Mouse (Mus musculus) 3T3-L1 (cell line): ENCODE data around the gene Serinc4.

Experiments
- DNase-seq: peaks from one replicate; pipeline ENCODE4 v3.0.0-alpha.2; 2015; ENCODE audit warnings: low read depth, low spot score

The Serinc4 gene

DNA sequence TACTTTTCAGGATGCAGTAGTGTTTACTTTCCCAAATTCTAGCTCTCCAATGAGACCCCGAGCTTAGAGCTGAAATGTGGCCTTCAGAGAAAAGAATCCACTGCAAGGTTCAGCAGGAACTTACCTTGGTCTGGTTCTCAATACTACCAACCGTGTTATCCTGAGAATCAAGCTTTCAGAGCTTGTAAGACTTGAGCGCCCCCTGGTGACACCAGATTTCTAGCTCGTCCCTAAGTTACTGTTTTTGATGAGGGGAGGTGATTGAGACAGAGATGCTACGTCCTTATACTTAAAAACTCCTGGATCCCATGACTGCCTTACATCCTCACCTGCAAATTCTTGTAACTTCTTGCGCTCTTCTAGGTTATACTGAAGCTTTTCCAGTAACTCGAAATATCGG lies 60.0 kb downstream of the Serinc4 start:
- peak; percentile 93 for DNase-seq
